8 mouse cellular contexts compared by ENCODE assay signal in the genomic region with DNA sequence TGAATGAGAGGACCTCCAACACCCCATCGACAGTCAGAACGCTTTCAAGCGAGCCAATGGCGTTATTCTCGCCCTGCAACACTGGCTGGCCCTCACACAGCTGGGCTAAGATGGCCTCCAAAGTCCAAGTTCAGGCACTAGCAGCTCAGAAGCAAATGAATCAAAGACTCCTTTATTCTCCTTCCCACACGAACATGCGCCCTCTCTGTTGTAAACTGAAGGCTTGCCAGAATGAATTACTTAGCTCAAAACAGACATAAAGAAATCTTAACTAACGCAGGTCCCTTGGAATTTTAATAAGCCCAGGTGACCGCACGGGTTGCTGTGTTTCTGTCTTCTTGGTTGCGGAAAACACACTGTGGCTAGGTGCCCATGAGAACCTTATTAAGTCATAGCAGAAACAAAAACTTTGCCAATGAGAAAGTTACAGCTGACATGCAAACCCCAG. TPM values are rescaled to one million over a fixed set of nuclear protein-coding genes. Genes with fewer than 3 reads are reported as not detected.
A peak's percentile ranks its signal among the peaks of the same experiment; 100 is the strongest.
DNase-seq lines count a peak whose midpoint lies in the region; ATAC-seq and TF ChIP-seq lines count a peak whose summit lies in the region.

No protein-coding gene starts in this region.

- TF ChIP-seq POLR2A in kidney, adult 2 months (IDR thresholded peaks at IDR 0.05; ENCODE audit: low read depth, low read length), result no peak
- no peak for TF ChIP-seq POLR2A in brain, embryonic 14.5 days (IDR thresholded peaks at IDR 0.05; ENCODE audit: borderline replicate concordance, extremely low read depth, insufficient read depth, insufficient read length, poor library complexity, severe bottlenecking)
- TF ChIP-seq POLR2A in limb, embryonic 14.5 days (IDR thresholded peaks at IDR 0.05; ENCODE audit: borderline replicate concordance, extremely low read depth, insufficient read depth, insufficient read length), result no peak

- no peak overlapping the region for H3K9ac ChIP-seq in forebrain, embryonic 15.5 days (replicated peaks)
- H3K9ac ChIP-seq in limb, embryonic 14.5 days (ENCODE audit: low read depth, low read length, severe bottlenecking), result no peak overlapping the region

- H3K4me1 ChIP-seq in kidney, adult 2 months (ENCODE audit: control insufficient read depth, insufficient read depth, low read length), result peaks cover 50% of the 10 kb centered on the region
- H3K4me1 ChIP-seq in forebrain, embryonic 15.5 days, result peaks cover 61% of the 10 kb centered on the region
- peaks cover 54% of the 10 kb centered on the region for H3K4me1 ChIP-seq in limb, embryonic 14.5 days (ENCODE audit: control insufficient read depth, insufficient read depth, low read length)

- no peak overlapping the region for H3K4me2 ChIP-seq in forebrain, embryonic 15.5 days (replicated peaks)
- H3K4me2 ChIP-seq in limb, embryonic 14.5 days (replicated peaks; ENCODE audit: low read depth, low read length, severe bottlenecking), result no peak overlapping the region; the same call in 1 of the 2 replicates

- H3K27me3 ChIP-seq in kidney, adult 2 months (replicated peaks; ENCODE audit: control insufficient read depth, insufficient read depth, low read length), result no peaks in the 10 kb centered on the region
- H3K27me3 ChIP-seq in forebrain, embryonic 15.5 days, result no peaks in the 10 kb centered on the region
- H3K27me3 ChIP-seq in limb, embryonic 14.5 days (ENCODE audit: control insufficient read depth, insufficient read depth, low read length), result no peaks in the 10 kb centered on the region

- ATAC-seq in forebrain, embryonic 15.5 days (replicated peaks), result peak; percentile 59
- peak; percentile 69 for ATAC-seq in limb, embryonic 14.5 days (ENCODE audit: low FRiP score, low read depth)
- ATAC-seq in monocyte, adult 5-6 weeks (replicated peaks; ENCODE audit: insufficient number of reproducible peaks, low FRiP score, low TSS enrichment, poor library complexity, severe bottlenecking), result no peak

- 61% methylated on average over 11 of the region's 11 CpGs for WGBS in kidney, adult 2 months
- 14% methylated on average over 11 of the region's 11 CpGs for WGBS in forebrain, embryonic 15.5 days
- 42% methylated on average over 11 of the region's 11 CpGs for WGBS in limb, embryonic 14.5 days

- DNase-seq in kidney, adult 2 months, result no peak
- DNase-seq in kidney, adult 8-10 months, result no peak
- DNase-seq in brain, embryonic 14.5 days (ENCODE audit: low read depth), result peak; percentile 90
- DNase-seq in limb, embryonic 14.5 days (ENCODE audit: low spot score), result peak; percentile 67
- DNase-seq in urinary bladder, postnatal 4 days (ENCODE audit: low spot score in 2 of 2), result no peak
- no peak for DNase-seq in cerebellum, adult 9-11 months

- peak overlapping the region; percentile 36 for H3K27ac ChIP-seq in kidney, adult 2 months (ENCODE audit: insufficient read depth, low read depth, low read length)
- H3K27ac ChIP-seq in forebrain, embryonic 15.5 days (replicated peaks), result peak overlapping the region; percentile 67
- peak overlapping the region; percentile 80 for H3K27ac ChIP-seq in limb, embryonic 14.5 days (replicated peaks; ENCODE audit: low read depth, low read length)

- no peaks in the 10 kb centered on the region for H3K36me3 ChIP-seq in kidney, adult 2 months (ENCODE audit: control insufficient read depth, insufficient read depth, low read length)
- no peaks in the 10 kb centered on the region for H3K36me3 ChIP-seq in forebrain, embryonic 15.5 days
- H3K36me3 ChIP-seq in limb, embryonic 14.5 days (ENCODE audit: control insufficient read depth, insufficient read depth, low read length), result 0 out of 2 replicates have a peak, but pooled peaks cover 3% of the 10 kb centered on the region

- H3K4me3 ChIP-seq in kidney, adult 2 months (ENCODE audit: insufficient read depth, low read depth, low read length), result no peak overlapping the region
- no peak overlapping the region for H3K4me3 ChIP-seq in forebrain, embryonic 15.5 days
- no peak overlapping the region for H3K4me3 ChIP-seq in limb, embryonic 14.5 days (replicated peaks; ENCODE audit: low read length)

- no peaks in the 10 kb centered on the region for H3K9me3 ChIP-seq in forebrain, embryonic 15.5 days
- no peaks in the 10 kb centered on the region for H3K9me3 ChIP-seq in limb, embryonic 14.5 days (ENCODE audit: control insufficient read depth, low read length)

- TF ChIP-seq CTCF in kidney, adult 2 months (conservative IDR thresholded peaks at IDR 0.05; ENCODE audit: insufficient read depth, insufficient read length, low read depth, low read length), result no peak
- TF ChIP-seq CTCF in brain, embryonic 14.5 days (IDR thresholded peaks at IDR 0.05; ENCODE audit: borderline replicate concordance, extremely low read depth, insufficient read depth, insufficient read length), result no peak

RNA-seq across cellular contexts. Expression of a gene that starts 10.4 kb away (rescaled TPM):
- polyA plus RNA-seq in kidney, adult 2 months (2012; rRNA removed), result 24.6 and 27.8 TPM in 2 replicates
- 23.7 and 26.5 TPM in 2 replicates for polyA plus RNA-seq in brain, embryonic 14.5 days (2012; rRNA removed)
- polyA plus RNA-seq in forebrain, embryonic 15.5 days (2015; fragmentation: Nextera tagmentation; extraction: Ambion mirVana), result 12.0 and 13.6 TPM in 2 replicates
- polyA plus RNA-seq in limb, embryonic 14.5 days (2012; rRNA removed), result 44.8 and 56.3 TPM in 2 replicates
- 41.3 and 47.2 TPM in 2 replicates for polyA plus RNA-seq in limb, embryonic 14.5 days (2014; fragmentation: Nextera tagmentation; extraction: Ambion mirVana)
- total RNA-seq in monocyte, adult 5-6 weeks (2017), result 0.43 to 0.49 TPM in 2 of 3 replicates, not detected in the other

Comparison
In these comparisons a context has a peak if more than half of its experiments do, and no peak if none do; other contexts are left out.
1. DNase-seq: peak in brain, embryonic 14.5 days (single experiment) and limb, embryonic 14.5 days (single experiment); none in kidney, adult 2 months (single experiment), kidney, adult 8-10 months (0 of 2), urinary bladder, postnatal 4 days (0 of 2) and cerebellum, adult 9-11 months (single experiment).
2. Peak in every context shown above with its lines, with median percentiles within 50 percentile points of each other: H3K27ac ChIP-seq.